Mouse (Mus musculus) Patski (cell line): ENCODE results near the gene Sufu. TPM values are rescaled to one million over a fixed set of nuclear protein-coding genes. Genes with fewer than 3 reads are reported as not detected.

ENCODE experiments used
- ATAC-seq: fragments of 100-300 bp; one replicate; pipeline ENCODE4 v1.8.0; 2021
- CTCF ChIA-PET: fragments of 350-600 bp; sonication (Branson Sonifier 250); formaldehyde crosslinking; loops from one replicate; lab custom pipeline; 2022; ENCODE audit warnings: inconsistent platforms; lab: Charles Lee
- POLR2A ChIA-PET: fragments of 350-600 bp; sonication (Branson Sonifier 250); formaldehyde crosslinking; loops from one replicate; lab custom pipeline; 2022; ENCODE audit warnings: antibody characterized with exemption, inconsistent platforms; lab: Charles Lee
- DNase-seq: peaks from one replicate; pipeline ENCODE4 v3.0.0-alpha.2; 2011; ENCODE audit warnings: low read depth, low spot score
- H3K27me3 ChIP-seq: fragments of 371-371 bp; one replicate; pipeline ENCODE4 v1.5.1; 2021
- CTCF ChIP-seq: fragments of 100-300 bp; IDR thresholded peaks from one replicate; pipeline ENCODE4 v1.5.1; 2021
- in situ Hi-C: fragments of 300-500 bp; cut with MboI; formaldehyde crosslinking; loops from 3 replicates; pipeline ENCODE4 v1.11.1; 2018; ENCODE audit warnings: low pct_unique_long_range_greater_than_20kb, mixed read lengths
- polyA plus RNA-seq: library from polyadenylated mRNA; unstranded; gene quantifications from one replicate; pipeline ENCODE4 v1.2.3, GENCODE M21; 2021

Sufu gene
- polyA plus RNA-seq, 1 experiment from 2014 or later, result 35.2 TPM

GRCm38 (mm10) chr19:46521698-46522097, 125.0 kb downstream of the Sufu start:
- in situ Hi-C loops, result no loop called here
- ATAC-seq (no peak), DNase-seq (no peak)
- ChIA-PET CTCF (interaction anchor here (1.2 to 4.3 kb wide), 4 partner anchors 12 to 149 kb away, joined by 3 to 32 read pairs (median 4); no protein-coding TSS in a partner anchor), POLR2A (interaction anchor here (16.1 kb wide), 1 partner anchor 15 kb away, joined by 388 read pairs; the partner anchor contains the start of gene Trim8)
- TF ChIP-seq CTCF, result no peak
- H3K27me3 ChIP-seq, result no peaks in the 10 kb centered on the region

GRCm38 (mm10) chr19:46522433-46523044, 125.8 kb downstream of the Sufu start:
- ChIA-PET CTCF (interaction anchor here (0.8 to 4.3 kb wide), 5 partner anchors 8 to 150 kb away, joined by 3 to 32 read pairs (median 3); no protein-coding TSS in a partner anchor), POLR2A (interaction anchor here (1.4 to 16.1 kb wide), 2 partner anchors 10 to 16 kb away, joined by 4 to 388 read pairs; partner anchors contain the start of gene Trim8)
- no peak for ATAC-seq
- TF ChIP-seq CTCF, result no peak
- DNase-seq, result no peak
- in situ Hi-C loops, result no loop called here
- no peaks in the 10 kb centered on the region for H3K27me3 ChIP-seq

- no peak for ATAC-seq
- CTCF ChIA-PET, result interaction anchor here (0.8 to 4.3 kb wide), 3 partner anchors 8 to 21 kb away, joined by 3 to 32 read pairs (median 3); no protein-coding TSS in a partner anchor
- no peak for DNase-seq
- no peak for TF ChIP-seq CTCF
- POLR2A ChIA-PET, result interaction anchor here (1.4 to 16.1 kb wide), 2 partner anchors 9 to 17 kb away, joined by 4 to 388 read pairs; partner anchors contain the start of gene Trim8
- in situ Hi-C loops, result no loop called here
- H3K27me3 ChIP-seq, result no peaks in the 10 kb centered on the region
These were observed 126.4 kb downstream of the Sufu start for GRCm38 (mm10) chr19:46523131-46523479.

GRCm38 (mm10) chr19:46523480-46524151, 126.9 kb downstream of the Sufu start:
- H3K27me3 ChIP-seq, result no peaks in the 10 kb centered on the region
- no peak for DNase-seq
- POLR2A ChIA-PET, result interaction anchor here (1.1 to 16.1 kb wide), 3 partner anchors 9 to 39 kb away, joined by 3 to 388 read pairs (median 4); partner anchors contain the start of gene Trim8
- in situ Hi-C loops, result no loop called here
- no peak for TF ChIP-seq CTCF
- CTCF ChIA-PET, result interaction anchor here (0.8 to 4.3 kb wide), 2 partner anchors 9 to 14 kb away, joined by 3 to 32 read pairs; no protein-coding TSS in a partner anchor
- ATAC-seq, result no peak

- ATAC-seq (no peak), DNase-seq (no peak)
- ChIA-PET POLR2A (interaction anchor here (1.1 to 16.1 kb wide), 2 partner anchors 18 to 39 kb away, joined by 3 to 388 read pairs; partner anchors contain the start of gene Trim8), CTCF (interaction anchor here (4.3 kb wide), 1 partner anchor 15 kb away, joined by 32 read pairs; no protein-coding TSS in a partner anchor)
- no peak for TF ChIP-seq CTCF
- H3K27me3 ChIP-seq, result no peaks in the 10 kb centered on the region
- in situ Hi-C loops, result no loop called here
These were observed 127.5 kb downstream of the Sufu start for GRCm38 (mm10) chr19:46524152-46524544.

- no peak for TF ChIP-seq CTCF
- H3K27me3 ChIP-seq, result no peaks in the 10 kb centered on the region
- POLR2A ChIA-PET, result interaction anchor here (1.1 to 16.1 kb wide), 2 partner anchors 18 to 40 kb away, joined by 3 to 388 read pairs; partner anchors contain the start of gene Trim8
- no peak for ATAC-seq
- no peak for DNase-seq
- in situ Hi-C loops, result no loop called here
- CTCF ChIA-PET, result interaction anchor here (4.3 kb wide), 1 partner anchor 15 kb away, joined by 32 read pairs; no protein-coding TSS in a partner anchor
These were observed 128.1 kb downstream of the Sufu start for GRCm38 (mm10) chr19:46524601-46525321.

- ChIA-PET CTCF (interaction anchor here (5.8 to 8.9 kb wide), 2 partner anchors 15 to 22 kb away, joined by 42 to 73 read pairs; partner anchors contain the start of gene Trim8), POLR2A (interaction anchor here (16.1 kb wide), 1 partner anchor 20 kb away, joined by 388 read pairs; the partner anchor contains the start of gene Trim8)
- H3K27me3 ChIP-seq, result no peaks in the 10 kb centered on the region
- TF ChIP-seq CTCF, result no peak
- in situ Hi-C loops, result no loop called here
- DNase-seq (no peak), ATAC-seq (no peak)
These were observed 129.3 kb downstream of the Sufu start for GRCm38 (mm10) chr19:46525691-46526631.

- no peak for TF ChIP-seq CTCF
- ChIA-PET POLR2A (interaction anchor here (0.7 to 16.1 kb wide), 4 partner anchors 9 to 454 kb away, joined by 3 to 388 read pairs (median 4); partner anchors contain the start of gene Trim8), CTCF (interaction anchor here (1.8 to 8.9 kb wide), 3 partner anchors 17 to 132 kb away, joined by 4 to 73 read pairs (median 42); partner anchors contain the start of genes Sufu and Trim8)
- ATAC-seq (no peak), DNase-seq (no peak)
- H3K27me3 ChIP-seq, result no peaks in the 10 kb centered on the region
- in situ Hi-C loops, result no loop called here
These were observed 131.2 kb downstream of the Sufu start for GRCm38 (mm10) chr19:46527632-46528528.
